Mouse (Mus musculus): ENCODE data around the gene Lrfn4.

- TF ChIP-seq CTCF (IDR thresholded peaks at IDR 0.05; ENCODE audit: extremely low read depth, insufficient read depth, low read length) (no peak), POLR2A (IDR thresholded peaks at IDR 0.05; ENCODE audit: extremely low read depth, insufficient read depth, low read length) (no peak)
These were observed 20.5 kb upstream of the Lrfn4 start for GRCm38 (mm10) chr19:4635986-4636385.

All from cortical plate, adult 2 months (tissue).